Mouse (Mus musculus): ENCODE data around the gene Gm10382. TPM values are rescaled to one million over a fixed set of nuclear protein-coding genes. Genes with fewer than 3 reads are reported as not detected.

The Gm10382 gene
- total RNA-seq (2023): 1 to 10 TPM in 1 of 2 experiments, under 1 TPM in 1; 0.67 to 1.0 TPM

GRCm38 (mm10) chr5:125389131-125389578 lies at the start of gene Gm10382:
TSS of gene Gm10382 (plus strand) at chr5:125389322.

GRCm38 (mm10) chr5:125340547-125341262 lies 48.4 kb upstream of the Gm10382 start, which contains the start of gene Scarb1:
TSS of gene Scarb1 (minus strand) at chr5:125341094.

GRCm38 (mm10) chr5:125389579-125390441 lies 688 bp downstream of the Gm10382 start, which contains the start of gene Ubc:
TSS of gene Ubc (minus strand) at chr5:125390202.

GRCm38 (mm10) chr5:125433793-125434337 lies 44.7 kb downstream of the Gm10382 start, which contains the start of gene Dhx37:
TSS of gene Dhx37 (minus strand) at chr5:125434121.

Other genes with a start within 250 kb of the Gm10382 start
- 100 to 1,000 TPM in 1 of 2 experiments, 10 to 100 TPM in 1; 78.6 to 116 TPM for gene Ncor2, start 210.1 kb upstream of the Gm10382 start, total RNA-seq (2023)
- gene Scarb1, start 48.2 kb upstream of the Gm10382 start, total RNA-seq (2023): 10 to 100 TPM; 55.4 to 67.3 TPM
- 1,000 to 10,000 TPM; 1,951 to 2,090 TPM for gene Ubc, start 880 bp downstream of the Gm10382 start, total RNA-seq (2023)
- gene Dhx37, start 44.8 kb downstream of the Gm10382 start, total RNA-seq (2023): 10 to 100 TPM in 1 of 2 experiments, 1 to 10 TPM in 1; 7.6 to 12.1 TPM
- 10 to 100 TPM; 22.1 to 25.1 TPM for gene Bri3bp, start 52.2 kb downstream of the Gm10382 start, total RNA-seq (2023)
- 10 to 100 TPM; 44.5 to 47.1 TPM for gene Aacs, start 86.5 kb downstream of the Gm10382 start, total RNA-seq (2023)
- gene Tmem132b, start 142.5 kb downstream of the Gm10382 start, total RNA-seq (2023): 1 to 10 TPM in 1 of 2 experiments, under 1 TPM in 1; 0.60 to 1.0 TPM